7 mouse cellular contexts compared by ENCODE assay signal in the genomic region with DNA sequence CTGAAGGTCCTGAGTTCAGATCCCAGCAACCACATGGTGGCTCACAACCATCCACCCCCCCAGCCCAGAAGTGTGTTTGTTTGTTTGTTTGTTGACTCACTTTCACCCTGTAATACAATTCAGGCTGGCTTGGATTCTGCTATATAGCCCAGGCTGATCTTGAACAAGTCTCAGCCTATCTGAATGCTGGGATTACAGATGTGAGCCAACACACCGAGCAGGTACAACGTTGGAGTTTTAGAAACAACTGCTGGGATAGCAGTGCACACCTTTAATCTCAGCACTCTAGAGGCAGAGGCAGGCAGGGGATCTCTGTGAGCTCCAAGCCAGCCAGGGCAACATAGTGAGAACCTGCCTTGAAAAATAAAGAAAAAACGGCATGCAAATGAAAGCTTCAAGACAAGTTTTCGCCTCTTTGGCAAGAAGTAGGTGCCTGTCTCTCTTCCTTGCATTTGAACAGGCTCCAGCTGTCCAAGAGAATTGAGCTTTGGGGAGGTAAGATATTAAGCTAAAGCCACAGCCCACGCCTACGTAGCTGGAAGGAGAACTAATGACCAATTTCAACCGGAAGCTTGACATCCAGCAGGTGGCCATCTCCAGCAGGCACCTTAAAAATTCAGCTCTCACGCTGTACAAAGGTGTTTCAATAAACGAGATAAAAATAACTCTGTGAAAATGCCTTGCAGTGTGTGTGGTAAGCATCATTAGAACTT. TPM values are rescaled to one million over a fixed set of nuclear protein-coding genes. Genes with fewer than 3 reads are reported as not detected.
DNase-seq lines count a peak whose midpoint lies in the region; ATAC-seq lines count a peak whose summit lies in the region.

No protein-coding gene starts in this region.

- peak overlapping the region; percentile 20 for H3K27ac ChIP-seq in forebrain, embryonic 16.5 days (ENCODE audit: low read length)

- DNase-seq in kidney, postnatal 10 days: peak; percentile 43
- DNase-seq in neural tube, embryonic 10.5 days (ENCODE audit: extremely low spot score, low spot score): peak; percentile 34
- DNase-seq in right cerebral cortex, adult 2 months (ENCODE audit: low spot score in 2 of 2): no peak
- DNase-seq in gastrocnemius, adult 18-20 months (ENCODE audit: low spot score): no peak

- peaks cover 41% of the 10 kb centered on the region for H3K4me1 ChIP-seq in megakaryocyte, embryonic 14.5 days
- H3K4me1 ChIP-seq in forebrain, embryonic 16.5 days (replicated peaks; ENCODE audit: control insufficient read depth, insufficient read depth, low read length): peaks cover 24% of the 10 kb centered on the region

- WGBS in forebrain, embryonic 16.5 days: 10% methylated on average over 9 of the region's 9 CpGs

- peak overlapping the region; percentile 94 for H3K9ac ChIP-seq in forebrain, embryonic 16.5 days (replicated peaks; ENCODE audit: low read depth, low read length)

- H3K27me3 ChIP-seq in megakaryocyte, embryonic 14.5 days (replicated peaks): peaks cover 82% of the 10 kb centered on the region
- H3K27me3 ChIP-seq in forebrain, embryonic 16.5 days (replicated peaks; ENCODE audit: control insufficient read depth, insufficient read depth, low read length): peaks cover 4% of the 10 kb centered on the region; the same call in 1 of the 2 replicates

- no peaks in the 10 kb centered on the region for H3K9me3 ChIP-seq in megakaryocyte, embryonic 14.5 days
- no peaks in the 10 kb centered on the region for H3K9me3 ChIP-seq in forebrain, embryonic 16.5 days (ENCODE audit: control insufficient read depth, low read length)

- H3K4me2 ChIP-seq in forebrain, embryonic 16.5 days (ENCODE audit: low read length): peak overlapping the region; percentile 81

- peak overlapping the region; percentile 92 for H3K4me3 ChIP-seq in megakaryocyte, embryonic 14.5 days (replicated peaks)
- peak overlapping the region; percentile 88 for H3K4me3 ChIP-seq in forebrain, embryonic 16.5 days (replicated peaks; ENCODE audit: low read length)

- no peak for ATAC-seq in megakaryocyte, adult 5-6 weeks (ENCODE audit: poor library complexity, severe bottlenecking)
- no peak for ATAC-seq in forebrain, embryonic 16.5 days

- no peaks in the 10 kb centered on the region for H3K36me3 ChIP-seq in megakaryocyte, embryonic 14.5 days (replicated peaks; ENCODE audit: low read length)
- H3K36me3 ChIP-seq in forebrain, embryonic 16.5 days (ENCODE audit: control insufficient read depth, insufficient read depth): no peaks in the 10 kb centered on the region

RNA-seq across cellular contexts. Expression of gene Mapt, which starts 1.0 kb away (rescaled TPM):
- polyA plus RNA-seq in megakaryocyte, embryonic 14.5 days (2012; ENCODE audit: insufficient read depth, low replicate concordance): 0.76 TPM in 1 of 2 replicates, not detected in the other
- total RNA-seq in megakaryocyte, adult 5-6 weeks (2015): 0.09 and 0.36 TPM in 2 replicates
- total RNA-seq in megakaryocyte, adult 5-6 weeks (2017): 0.48 and 1.5 TPM in 2 replicates
- polyA plus RNA-seq in forebrain, embryonic 16.5 days (2015; fragmentation: Nextera tagmentation; extraction: Ambion mirVana): 754 and 864 TPM in 2 replicates
- total RNA-seq in gastrocnemius, adult 18-20 months (2021): 10 to 100 TPM; 71.8 to 85.5 TPM

RNA-seq across cellular contexts. Expression of gene Sppl2c, which starts 44.1 kb away (rescaled TPM):
- polyA plus RNA-seq in megakaryocyte, embryonic 14.5 days (2012; ENCODE audit: insufficient read depth, low replicate concordance): not detected in 2 replicates
- not detected in 2 replicates for total RNA-seq in megakaryocyte, adult 5-6 weeks (2015)
- total RNA-seq in megakaryocyte, adult 5-6 weeks (2017): not detected in 2 replicates
- not detected in 2 replicates for polyA plus RNA-seq in forebrain, embryonic 16.5 days (2015; fragmentation: Nextera tagmentation; extraction: Ambion mirVana)
- not detected for total RNA-seq in gastrocnemius, adult 18-20 months (2021)

Comparison
In these comparisons a context has a peak if more than half of its experiments do, and no peak if none do; other contexts are left out.
1. DNase-seq: peak in kidney, postnatal 10 days (single experiment) and neural tube, embryonic 10.5 days (single experiment); none in right cerebral cortex, adult 2 months (0 of 2) and gastrocnemius, adult 18-20 months (single experiment).
2. RNA of gene Mapt, which starts 1.0 kb away (total RNA-seq): 71.8 to 85.5 TPM in gastrocnemius, adult 18-20 months; 0.09 to 1.5 TPM in megakaryocyte, adult 5-6 weeks; every median in the first group is over 10 times any median in the second.